Mouse (Mus musculus): ENCODE results near the gene Plekhn1. TPM values are rescaled to one million over a fixed set of nuclear protein-coding genes. Genes with fewer than 3 reads are reported as not detected.

Gene Plekhn1
- total RNA-seq (2021), result 10 to 100 TPM; 19.7 to 19.8 TPM
- long read RNA-seq, experiment 1, transcript Plekhn1-201 (12 exons, 3,014 nt), result major isoform, 25 of 51 reads
- long read RNA-seq, experiment 1, partial matches to known transcripts, result 8 of 51 reads
- long read RNA-seq, experiment 1, other reads (novel, unspliced or antisense), result 18 of 51 reads
- long read RNA-seq, experiment 2, transcript Plekhn1-201 (12 exons, 3,014 nt), result major isoform, 74 of 122 reads
- long read RNA-seq, experiment 2, partial matches to known transcripts, result 8 of 122 reads
- long read RNA-seq, experiment 2, other reads (novel, unspliced or antisense), result 40 of 122 reads

DNA sequence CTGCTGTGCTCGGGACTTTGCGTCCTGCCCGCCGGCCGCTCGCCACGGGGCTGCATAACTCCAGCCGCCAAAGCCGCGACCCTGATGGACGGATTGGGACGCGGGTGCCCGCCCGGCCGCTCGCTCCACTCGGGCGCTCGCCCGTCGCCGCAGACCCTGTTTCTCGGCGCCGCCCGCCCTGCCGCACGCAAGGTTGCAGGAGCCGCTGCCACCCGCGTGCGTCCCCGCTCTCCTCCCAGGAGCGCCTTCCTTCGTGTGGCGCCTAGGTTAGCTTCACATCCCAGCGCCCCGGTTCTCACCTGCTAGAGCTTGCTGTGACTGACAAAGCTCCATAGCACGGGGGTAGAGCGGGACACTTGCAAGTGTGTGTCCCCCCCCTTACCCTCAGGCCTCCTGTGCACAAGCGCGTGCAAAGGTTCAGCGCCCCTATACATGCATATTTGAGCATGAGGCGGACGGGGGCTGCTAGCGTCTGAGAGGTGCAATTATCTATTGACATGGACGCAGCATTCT lies at the start of gene Plekhn1:
Gene Plekhn1 (minus strand): TSS at position 157 of the 513 bp plus-strand sequence.
- DNase-seq (ENCODE audit: low spot score in 2 of 2), result peak; percentile 70

DNA sequence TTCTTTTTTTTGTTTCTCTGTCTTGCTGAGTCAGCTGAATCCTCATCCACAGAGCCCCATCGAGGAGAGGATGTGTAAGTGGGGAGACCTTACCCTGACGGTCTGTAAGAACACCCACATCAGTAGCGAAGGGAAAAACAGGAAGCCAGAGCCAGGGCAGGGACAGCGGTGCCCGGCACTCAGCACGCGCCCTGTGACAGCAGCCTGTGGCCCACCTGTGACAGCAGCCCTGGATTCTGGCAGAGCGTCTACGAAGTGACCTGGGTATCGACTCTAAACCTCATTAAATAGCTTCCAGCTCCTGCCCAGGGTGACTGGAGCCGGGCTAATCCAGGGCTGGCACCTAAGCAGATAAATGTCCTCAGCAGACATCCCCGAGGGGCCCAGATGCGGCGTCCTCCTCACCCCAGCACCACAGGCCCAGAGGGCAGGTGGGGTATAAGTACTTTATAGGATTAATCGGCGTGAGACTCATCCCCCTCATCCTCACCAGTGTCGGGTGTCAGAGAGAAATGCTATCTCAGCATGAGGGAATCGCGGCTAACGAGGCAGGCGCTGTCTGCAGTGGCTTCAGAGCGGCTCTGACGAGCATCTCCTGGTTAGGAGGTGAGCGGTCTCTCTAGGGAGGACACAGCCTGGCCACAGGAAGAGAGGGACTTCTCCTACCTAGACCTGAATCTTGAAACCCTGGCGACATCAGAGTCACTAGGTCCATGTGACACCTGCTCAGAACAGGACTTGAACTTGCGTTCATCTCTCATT lies 20.6 kb upstream of the Plekhn1 start, which contains the start of gene Samd11:
Gene Samd11 (minus strand): TSS at position 580 of the 762 bp plus-strand sequence.
- no peak for DNase-seq (ENCODE audit: low spot score in 2 of 2)

DNA sequence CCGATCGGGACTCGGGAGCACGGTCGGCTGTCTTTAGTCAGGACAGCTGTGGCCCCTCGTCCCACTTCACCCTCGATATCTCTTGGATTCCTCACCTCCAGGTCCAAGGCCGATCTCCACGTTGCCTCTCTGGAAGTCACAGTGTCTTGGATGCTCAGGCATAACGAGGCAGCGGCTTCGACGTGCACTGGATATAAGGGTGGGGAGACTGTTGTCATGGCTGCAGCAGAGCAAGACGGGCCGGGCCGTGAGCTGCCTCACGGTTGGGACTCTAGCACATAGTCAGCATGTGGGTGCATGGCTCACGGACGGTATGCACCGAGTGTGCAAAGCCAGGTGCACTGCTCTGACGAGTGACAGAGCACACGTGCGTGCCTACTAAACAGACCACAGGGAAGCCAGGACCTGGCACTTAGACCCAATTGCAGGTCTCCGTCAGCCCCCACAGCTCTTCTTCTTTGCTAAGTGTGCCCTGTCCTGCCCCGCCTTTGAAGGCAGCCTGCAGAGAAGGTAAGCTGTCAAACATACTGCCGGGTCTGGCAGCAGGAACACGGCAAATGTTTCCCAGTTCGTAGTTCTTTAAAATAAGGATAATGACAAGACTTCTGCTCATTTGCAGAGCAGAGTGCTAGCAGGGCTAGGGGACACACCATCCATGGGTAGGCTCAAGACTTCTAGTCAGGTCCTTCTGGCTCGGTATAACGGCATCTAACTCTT lies 19.9 kb upstream of the Plekhn1 start:
- DNase-seq (ENCODE audit: low spot score in 2 of 2), result no peak

DNA sequence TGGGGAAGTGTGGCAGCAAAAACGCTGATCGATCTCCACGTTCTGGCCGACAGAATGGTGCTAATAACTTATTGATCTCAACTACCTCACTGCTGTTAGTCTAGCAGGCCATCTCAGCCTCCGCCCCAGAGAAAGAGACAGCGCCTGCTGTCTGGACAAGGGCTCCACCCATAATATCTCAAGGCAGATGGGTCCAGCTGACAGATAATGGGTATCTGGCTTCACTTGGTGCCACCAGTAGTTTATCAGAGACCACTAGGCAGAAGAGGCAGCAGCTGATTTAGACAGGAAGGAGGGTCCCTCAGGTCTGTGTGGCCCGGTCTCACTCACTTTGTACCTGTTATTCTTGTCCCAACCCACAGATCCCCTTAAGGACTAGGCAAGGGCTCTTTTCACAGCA lies 18.4 kb upstream of the Plekhn1 start:
- no peak for DNase-seq (ENCODE audit: low spot score in 2 of 2)

DNA sequence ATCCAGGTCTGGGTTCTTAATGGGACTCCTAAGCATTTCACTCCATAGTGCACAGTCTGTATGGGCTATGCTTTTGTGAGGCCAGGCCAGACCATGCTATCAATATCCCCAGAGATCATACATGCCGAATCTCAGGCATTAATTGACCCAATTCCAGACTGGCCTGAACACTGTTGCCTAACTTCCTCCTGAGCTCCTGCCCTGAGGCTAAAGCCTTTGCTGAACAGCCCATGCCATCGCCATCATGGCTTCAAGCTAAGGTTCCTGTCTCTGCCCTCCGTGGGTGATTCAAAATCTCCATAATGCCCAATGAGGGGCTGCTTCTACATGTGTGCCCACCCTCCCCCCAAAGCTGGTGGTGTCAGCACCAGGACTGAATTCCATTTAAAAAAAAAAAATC lies 18.0 kb upstream of the Plekhn1 start:
- DNase-seq (ENCODE audit: low spot score in 2 of 2), result no peak

GRCm38 (mm10) chr4:156252140-156252539 lies 17.5 kb upstream of the Plekhn1 start:
- no peak for DNase-seq (ENCODE audit: low spot score in 2 of 2)

GRCm38 (mm10) chr4:156251081-156251480 lies 16.4 kb upstream of the Plekhn1 start:
- DNase-seq (ENCODE audit: low spot score in 2 of 2), result no peak

DNA sequence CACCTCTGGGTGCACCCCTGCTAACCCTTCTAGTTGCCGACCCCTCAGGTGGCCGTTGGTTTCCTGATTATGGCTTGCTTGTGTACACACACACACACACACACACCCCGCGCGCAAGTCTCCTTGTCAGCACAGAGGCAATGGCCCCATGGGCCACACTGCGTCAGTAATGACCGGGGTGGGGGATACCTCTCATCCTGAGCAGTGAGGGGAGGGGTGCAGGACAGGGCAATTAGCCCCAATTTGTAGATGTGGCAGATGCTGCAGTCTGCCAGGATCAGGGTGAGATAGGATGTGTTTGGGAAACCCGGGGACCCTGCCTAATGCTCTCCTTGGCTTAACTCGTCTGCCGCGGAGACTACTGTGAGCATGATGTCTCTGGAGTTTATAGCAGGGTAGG lies 14.9 kb upstream of the Plekhn1 start:
- no peak for DNase-seq (ENCODE audit: low spot score in 2 of 2)

DNA sequence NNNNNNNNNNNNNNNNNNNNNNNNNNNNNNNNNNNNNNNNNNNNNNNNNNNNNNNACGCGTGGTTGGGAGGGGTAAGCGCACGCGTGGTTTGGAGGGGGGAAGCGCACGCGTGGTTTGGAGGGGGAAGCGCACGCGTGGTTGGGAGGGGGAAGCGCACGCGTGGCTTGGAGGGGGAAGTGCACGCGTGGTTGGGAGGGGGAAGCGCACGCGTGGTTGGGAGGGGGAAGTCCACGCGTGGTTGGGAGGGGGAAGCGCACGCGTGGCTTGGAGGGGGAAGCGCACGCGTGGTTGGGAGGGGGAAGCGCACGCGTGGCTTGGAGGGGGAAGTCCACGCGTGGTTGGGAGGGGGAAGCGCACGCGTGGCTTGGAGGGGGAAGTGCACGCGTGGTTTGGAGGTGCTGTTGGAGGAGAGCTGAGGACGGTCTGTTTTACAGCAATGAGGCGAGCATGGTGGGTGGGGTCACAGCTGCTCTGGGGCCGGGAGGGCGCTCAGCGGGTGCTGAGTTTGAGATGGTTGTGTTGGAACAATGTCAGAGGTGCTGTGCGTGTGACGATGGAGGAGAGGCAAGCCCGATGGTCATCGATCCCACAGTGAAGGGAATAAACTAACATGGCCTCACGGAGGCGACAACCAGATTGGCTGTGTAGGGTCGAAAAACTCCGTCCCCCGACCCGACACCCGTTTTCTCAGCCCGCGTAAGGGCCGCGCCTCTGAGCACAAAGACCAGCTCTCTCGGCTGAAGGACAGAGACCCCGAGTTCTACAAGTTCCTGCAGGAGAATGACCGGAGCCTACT lies 2.2 kb upstream of the Plekhn1 start:
- DNase-seq (ENCODE audit: low spot score in 2 of 2), result no peak

DNA sequence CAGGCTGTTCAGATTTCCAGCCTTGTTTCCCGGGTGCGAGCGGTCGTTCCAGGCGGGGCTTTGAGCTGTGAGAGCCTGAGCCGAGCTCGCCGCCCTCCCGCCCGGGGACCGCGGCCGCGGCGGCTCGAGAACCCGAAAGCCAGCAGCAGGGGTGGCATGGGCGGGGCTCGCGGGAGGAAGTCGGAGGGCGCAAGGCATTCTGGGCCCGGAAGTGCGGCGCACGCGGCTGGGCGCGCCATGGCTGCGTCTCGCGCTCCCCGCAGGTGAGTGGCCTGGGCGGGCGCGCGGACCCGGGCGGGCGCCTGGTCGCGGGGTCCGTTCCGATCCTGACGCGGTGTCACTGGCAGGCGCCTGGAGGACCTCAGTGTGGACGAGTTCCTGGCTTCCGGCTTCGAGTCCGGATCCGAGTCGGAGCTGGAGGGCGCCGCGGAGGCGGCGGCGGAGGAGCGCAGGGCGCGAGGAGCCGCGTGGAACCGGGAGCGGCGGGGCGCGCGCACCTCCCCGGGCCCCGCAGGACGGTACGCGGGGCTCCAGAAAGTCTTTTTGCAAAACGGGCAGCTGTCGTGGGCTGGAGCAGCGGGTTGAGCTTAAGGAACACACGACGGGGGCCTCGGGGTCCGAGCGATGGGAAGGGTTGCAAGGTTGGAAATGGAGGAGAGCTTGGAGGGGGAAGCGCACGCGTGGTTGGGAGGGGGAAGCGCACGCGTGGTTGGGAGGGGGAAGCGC lies 1.3 kb upstream of the Plekhn1 start, which contains the start of gene Noc2l:
Gene Noc2l (plus strand): TSS at position 203 of the 726 bp plus-strand sequence.
- DNase-seq (ENCODE audit: low spot score in 2 of 2), result peak; percentile 84 to 90

DNA sequence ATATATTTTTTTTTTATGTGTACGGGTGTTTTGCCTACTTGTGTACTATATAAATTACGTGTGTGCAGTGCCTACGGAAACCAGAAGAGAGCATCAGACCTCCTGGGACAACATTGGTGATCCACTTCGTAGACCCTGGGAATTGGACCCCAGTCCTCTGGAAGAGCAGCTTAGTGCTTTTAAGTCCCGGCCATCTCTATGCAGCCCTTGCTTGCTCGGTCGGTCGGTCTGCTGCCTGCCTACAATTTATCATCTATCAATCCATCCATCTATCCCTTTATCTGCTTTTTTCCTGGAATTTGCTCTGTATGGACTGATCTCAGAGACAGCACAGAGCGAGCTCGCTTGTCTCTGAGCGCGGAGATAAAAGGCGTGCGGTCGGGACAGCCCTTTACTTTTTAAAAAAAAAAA lies 708 bp upstream of the Plekhn1 start:
- DNase-seq (ENCODE audit: low spot score in 2 of 2), result no peak

- no peak for DNase-seq (ENCODE audit: low spot score in 2 of 2)
These were observed 596 bp downstream of the Plekhn1 start for GRCm38 (mm10) chr4:156234021-156234501.

- DNase-seq (ENCODE audit: low spot score in 2 of 2), result peak in 1 of 2 experiments; percentile 19
These were observed 6.1 kb downstream of the Plekhn1 start for GRCm38 (mm10) chr4:156228393-156229024.

- no peak for DNase-seq (ENCODE audit: low spot score in 2 of 2)
These were observed 6.8 kb downstream of the Plekhn1 start for GRCm38 (mm10) chr4:156227752-156228392.

GRCm38 (mm10) chr4:156224276-156224675 lies 10.4 kb downstream of the Plekhn1 start:
- DNase-seq (ENCODE audit: low spot score in 2 of 2), result no peak

GRCm38 (mm10) chr4:156219936-156220335 lies 14.7 kb downstream of the Plekhn1 start:
- DNase-seq (ENCODE audit: low spot score in 2 of 2), result no peak

GRCm38 (mm10) chr4:156217838-156218237 lies 16.8 kb downstream of the Plekhn1 start:
- DNase-seq (ENCODE audit: low spot score in 2 of 2), result peak in 1 of 2 experiments; percentile 42

DNA sequence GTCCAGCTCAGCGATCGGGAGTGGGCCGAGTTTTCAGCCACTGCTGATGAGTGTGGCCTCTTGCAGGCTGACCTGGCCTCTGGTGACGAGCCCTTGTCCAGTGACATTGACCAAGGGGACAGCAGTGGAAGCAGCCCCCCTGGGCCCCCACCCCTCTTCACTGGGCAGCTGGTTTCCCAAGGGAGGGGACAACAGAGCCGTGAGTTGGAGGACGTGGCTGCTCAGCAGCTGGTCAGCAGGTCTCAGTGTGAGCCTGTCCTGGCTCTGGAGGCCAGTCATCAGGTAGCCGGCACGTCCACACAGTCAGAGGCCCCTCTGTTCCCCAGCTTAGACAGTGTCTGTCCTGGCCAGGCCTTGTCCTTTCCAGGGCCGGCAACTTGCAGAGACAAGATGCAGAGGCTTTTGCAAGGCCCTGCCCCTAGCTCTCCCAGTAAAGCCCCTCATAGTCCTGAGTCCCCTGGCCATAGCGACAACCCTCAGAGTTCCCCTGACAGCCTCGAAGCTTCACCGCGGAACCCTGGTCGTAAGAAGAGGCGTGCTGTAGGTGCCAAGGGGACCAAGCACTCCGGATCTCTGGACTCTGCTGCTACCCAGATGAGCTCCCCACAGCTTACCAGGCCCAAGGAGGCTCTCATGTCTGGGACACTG lies 17.5 kb downstream of the Plekhn1 start:
- DNase-seq (ENCODE audit: low spot score in 2 of 2), result no peak
